Mouse (Mus musculus) lung, embryonic 14.5 days (tissue): ENCODE results near the gene Usp45. TPM values are rescaled to one million over a fixed set of nuclear protein-coding genes. Genes with fewer than 3 reads are reported as not detected.

Experiments
- ATAC-seq: fragments of 200-750 bp; cut with Nextera tagmentation; 2 replicates; pipeline ENCODE4 v1.8.0; 2017; ENCODE audit warnings: mild to moderate bottlenecking, moderate TSS enrichment, moderate library complexity; ENCODE audit not compliant: insufficient read depth
- DNase-seq: peaks from one replicate; pipeline ENCODE4 v3.0.0-alpha.2; 2015
- H3K27ac ChIP-seq: fragments of 300-500 bp; sonication (generic); 2 replicates; pipeline ENCODE4 v1.5.1; 2014; ENCODE audit warnings: low read depth, mild to moderate bottlenecking, moderate library complexity
- H3K27me3 ChIP-seq: fragments of 300-500 bp; sonication (generic); 2 replicates; pipeline ENCODE4 v1.6.1; 2014; ENCODE audit warnings: low read length, control low read depth; ENCODE audit not compliant: insufficient read depth
- H3K36me3 ChIP-seq: fragments of 300-500 bp; sonication (generic); 2 replicates; pipeline ENCODE4 v1.6.1; 2014; ENCODE audit warnings: control low read depth; ENCODE audit not compliant: insufficient read depth
- H3K4me1 ChIP-seq: fragments of 300-500 bp; sonication (generic); 2 replicates; pipeline ENCODE4 v1.6.1; 2014; ENCODE audit warnings: antibody characterized with exemption, control low read depth; ENCODE audit not compliant: insufficient read depth
- H3K4me2 ChIP-seq: fragments of 300-500 bp; sonication (generic); 2 replicates; pipeline ENCODE4 v1.6.1; 2014; ENCODE audit warnings: mild to moderate bottlenecking
- H3K4me3 ChIP-seq: fragments of 300-500 bp; sonication (generic); 2 replicates; pipeline ENCODE4 v1.5.1; 2014; ENCODE audit warnings: low read depth, low read length
- H3K9ac ChIP-seq: fragments of 300-500 bp; sonication (generic); 2 replicates; pipeline ENCODE4 v1.6.1; 2014
- H3K9me3 ChIP-seq: fragments of 300-500 bp; sonication (generic); 2 replicates; pipeline ENCODE4 v1.6.1; 2016; ENCODE audit warnings: low read depth, low read length, control low read depth
- CTCF ChIP-seq: IDR thresholded peaks from 2 replicates; pipeline ENCODE4 v1.5.1; 2016; ENCODE audit warnings: antibody characterized with exemption, low read depth
- WGBS: fragments of 180-500 bp; shearing (Covaris S2); extraction: QIAGEN DNeasy Blood & Tissue Kit; methylation state at CpG from one replicate; pipeline ENCODE4 v1.1.7; 2014; 5-methylcytosine and 5-hydroxymethylcytosine counted together
- polyA plus RNA-seq: library from polyadenylated mRNA; unstranded; fragments of >200 nt; fragmentation: Nextera tagmentation; extraction: Ambion mirVana; gene quantifications from 2 replicates; pipeline ENCODE4 v1.2.1, GENCODE M21; 2014

Usp45 gene
- polyA plus RNA-seq, 1 experiment from 2014 or later, result 12.8 TPM

DNA sequence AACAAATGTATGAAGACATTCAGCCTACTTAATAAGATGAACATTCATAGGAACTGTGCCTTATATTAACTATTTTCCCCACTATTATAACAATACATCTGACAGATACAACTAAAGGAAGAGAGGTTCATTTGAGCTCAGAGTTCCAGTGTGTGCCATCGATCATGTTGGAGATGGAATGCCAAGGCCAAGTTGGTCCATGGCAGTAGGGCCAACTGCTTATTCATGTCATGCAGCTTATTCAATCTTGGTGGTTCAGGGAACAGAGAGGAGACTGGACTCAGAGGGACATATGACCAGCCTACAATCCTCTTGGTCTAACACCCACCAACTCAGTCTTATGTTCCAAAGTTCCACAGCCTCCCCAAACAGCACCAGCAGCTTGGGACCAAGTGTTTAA lies 34.1 kb downstream of the Usp45 start:
- 89% methylated on average over 1 of the region's 1 CpGs for WGBS
- H3K36me3 ChIP-seq, result peaks cover 52% of the 10 kb centered on the region
- ATAC-seq, result no peak

DNA sequence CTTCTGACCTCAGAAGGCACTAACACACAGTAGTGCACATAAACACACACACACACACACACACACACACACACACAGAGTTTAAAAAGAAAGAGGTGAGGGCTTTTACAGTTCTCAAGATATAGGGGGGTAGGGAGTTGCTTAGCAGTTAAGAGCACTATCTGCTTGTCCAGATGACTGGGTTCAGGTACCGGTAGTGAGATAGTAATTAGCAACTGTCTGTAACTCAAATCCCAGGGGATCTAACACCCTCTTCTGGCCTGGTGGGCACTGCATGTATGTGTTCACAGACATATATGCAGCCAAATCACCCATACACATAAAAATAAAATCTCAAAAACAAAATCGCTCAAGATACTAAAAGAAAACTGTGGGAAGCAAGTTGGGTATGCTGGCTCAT lies 34.7 kb downstream of the Usp45 start:
- Histone ChIP-seq H3K27ac (no peak overlapping the region), H3K4me2 (no peak overlapping the region), H3K4me1 (no peaks in the 10 kb centered on the region), H3K9me3 (no peaks in the 10 kb centered on the region), H3K9ac (no peak overlapping the region), H3K36me3 (peaks cover 56% of the 10 kb centered on the region), H3K27me3 (no peaks in the 10 kb centered on the region), H3K4me3 (no peak overlapping the region)
- no peak for TF ChIP-seq CTCF
- WGBS, result 87% methylated on average over 2 of the region's 2 CpGs
- ATAC-seq (no peak), DNase-seq (no peak)

More for the DNA sequence above, 34.1 kb downstream of the Usp45 start:
- no peak overlapping the region for H3K4me3 ChIP-seq
- no peak overlapping the region for H3K9ac ChIP-seq
- H3K4me2 ChIP-seq, result no peak overlapping the region
- H3K4me1 ChIP-seq, result no peaks in the 10 kb centered on the region
- H3K9me3 ChIP-seq, result no peaks in the 10 kb centered on the region
- DNase-seq, result no peak
- no peak overlapping the region for H3K27ac ChIP-seq
- no peaks in the 10 kb centered on the region for H3K27me3 ChIP-seq
- TF ChIP-seq CTCF, result no peak

DNA sequence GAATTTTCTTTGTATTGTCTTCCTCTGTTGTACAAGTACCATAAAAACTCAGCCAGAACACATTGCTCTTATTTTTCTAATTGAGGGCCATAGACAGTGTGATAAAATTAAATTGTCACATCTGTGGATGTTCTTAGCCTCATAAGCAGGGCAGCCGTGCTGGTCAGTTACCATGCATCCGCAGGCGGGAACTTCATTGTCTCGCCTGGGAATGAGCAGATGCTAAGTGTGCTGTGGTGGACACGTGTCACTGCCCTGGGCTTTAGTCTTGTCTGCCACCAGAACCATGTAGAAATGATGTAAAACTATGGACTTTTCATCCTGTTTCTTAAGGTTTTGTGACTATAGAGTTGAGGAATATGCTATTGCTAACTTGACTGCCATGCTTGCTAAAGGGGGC lies 40.2 kb downstream of the Usp45 start:
- peaks cover 47% of the 10 kb centered on the region for H3K36me3 ChIP-seq
- H3K4me2 ChIP-seq, result no peak overlapping the region
- H3K9me3 ChIP-seq, result no peaks in the 10 kb centered on the region
- WGBS, result 77% methylated on average over 5 of the region's 5 CpGs
- no peak for TF ChIP-seq CTCF
- DNase-seq (no peak), ATAC-seq (no peak)
- no peak overlapping the region for H3K27ac ChIP-seq
- H3K4me1 ChIP-seq, result no peaks in the 10 kb centered on the region
- H3K4me3 ChIP-seq, result no peak overlapping the region
- H3K9ac ChIP-seq, result no peak overlapping the region
- no peaks in the 10 kb centered on the region for H3K27me3 ChIP-seq

DNA sequence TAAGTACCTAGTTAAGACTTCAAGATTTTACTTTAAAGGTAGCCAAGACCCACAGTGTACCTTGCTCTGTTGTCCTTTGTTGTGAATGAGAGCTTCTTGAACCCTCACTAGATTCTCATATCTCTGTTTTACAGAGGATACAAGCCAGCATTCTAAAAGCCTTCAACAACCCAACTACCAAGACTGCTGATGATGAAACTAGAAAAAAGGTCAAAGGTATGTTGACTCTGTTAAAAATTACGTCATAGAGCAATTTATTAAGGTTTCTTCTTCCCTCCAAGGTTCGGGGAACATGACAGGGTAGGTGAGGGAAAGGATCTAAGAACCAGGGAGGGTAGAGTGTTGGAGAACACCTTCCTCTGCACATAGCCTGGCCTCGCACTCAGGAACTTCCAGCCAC lies 43.7 kb downstream of the Usp45 start:
- Histone ChIP-seq H3K36me3 (peaks cover 41% of the 10 kb centered on the region), H3K27ac (no peak overlapping the region), H3K27me3 (no peaks in the 10 kb centered on the region), H3K9ac (no peak overlapping the region), H3K4me3 (no peak overlapping the region), H3K4me2 (no peak overlapping the region), H3K9me3 (no peaks in the 10 kb centered on the region), H3K4me1 (no peaks in the 10 kb centered on the region)
- WGBS, result 74% methylated on average over 3 of the region's 3 CpGs
- ATAC-seq (no peak), DNase-seq (no peak)
- no peak for TF ChIP-seq CTCF

DNA sequence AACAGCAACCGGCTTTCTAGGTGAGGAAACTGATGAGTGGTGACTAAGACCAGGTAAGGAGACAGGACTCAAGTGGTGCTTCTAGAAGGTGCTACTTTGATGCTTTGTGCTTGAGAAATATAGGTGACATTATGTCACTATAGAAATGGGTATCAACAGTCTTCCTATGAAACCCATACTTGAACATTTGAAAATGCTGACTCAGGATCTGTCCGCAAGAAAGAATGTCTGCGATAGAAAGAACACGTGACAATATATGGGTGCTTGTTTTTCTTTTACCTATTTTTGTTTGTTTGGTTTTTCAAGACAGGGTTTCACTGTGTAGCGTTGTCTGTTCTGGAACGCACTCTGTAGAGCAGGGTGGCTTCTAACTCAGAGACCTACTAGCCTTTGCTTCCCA lies 45.7 kb downstream of the Usp45 start:
- Histone ChIP-seq H3K36me3 (peaks cover 47% of the 10 kb centered on the region), H3K4me3 (no peak overlapping the region), H3K9me3 (no peaks in the 10 kb centered on the region), H3K27me3 (no peaks in the 10 kb centered on the region), H3K4me2 (no peak overlapping the region), H3K9ac (no peak overlapping the region), H3K4me1 (no peaks in the 10 kb centered on the region), H3K27ac (no peak overlapping the region)
- no peak for TF ChIP-seq CTCF
- ATAC-seq (no peak), DNase-seq (no peak)
- 90% methylated on average over 6 of the region's 6 CpGs for WGBS

DNA sequence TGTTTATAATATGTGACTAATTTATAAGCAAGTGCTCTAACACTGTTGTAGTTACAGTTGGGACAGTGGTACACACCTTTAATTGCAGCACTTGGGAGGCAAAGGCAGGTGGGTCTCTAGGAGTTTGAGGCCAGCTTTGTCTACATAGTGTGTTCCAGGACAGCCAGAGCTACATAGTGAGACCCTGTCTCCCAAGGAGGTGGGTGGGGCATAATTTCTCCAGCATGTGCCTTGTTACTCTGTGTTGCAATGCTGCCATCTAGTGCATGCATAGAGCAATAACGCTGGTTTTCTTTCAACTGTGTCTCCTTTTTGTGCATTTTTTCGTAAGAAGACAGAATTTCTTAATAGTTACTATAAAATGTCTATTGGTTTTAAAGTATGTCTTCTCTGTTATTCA lies 47.1 kb downstream of the Usp45 start:
- no peak overlapping the region for H3K4me2 ChIP-seq
- peak; percentile 85 for TF ChIP-seq CTCF
- H3K27ac ChIP-seq, result no peak overlapping the region
- ATAC-seq (peak; percentile 90; the same call in 1 of the 2 replicates), DNase-seq (peak; percentile 88)
- H3K4me1 ChIP-seq, result no peaks in the 10 kb centered on the region
- H3K36me3 ChIP-seq, result peaks cover 51% of the 10 kb centered on the region
- 45% methylated on average over 2 of the region's 2 CpGs for WGBS
- no peak overlapping the region for H3K9ac ChIP-seq
- H3K9me3 ChIP-seq, result no peaks in the 10 kb centered on the region
- H3K27me3 ChIP-seq, result no peaks in the 10 kb centered on the region
- H3K4me3 ChIP-seq, result no peak overlapping the region

DNA sequence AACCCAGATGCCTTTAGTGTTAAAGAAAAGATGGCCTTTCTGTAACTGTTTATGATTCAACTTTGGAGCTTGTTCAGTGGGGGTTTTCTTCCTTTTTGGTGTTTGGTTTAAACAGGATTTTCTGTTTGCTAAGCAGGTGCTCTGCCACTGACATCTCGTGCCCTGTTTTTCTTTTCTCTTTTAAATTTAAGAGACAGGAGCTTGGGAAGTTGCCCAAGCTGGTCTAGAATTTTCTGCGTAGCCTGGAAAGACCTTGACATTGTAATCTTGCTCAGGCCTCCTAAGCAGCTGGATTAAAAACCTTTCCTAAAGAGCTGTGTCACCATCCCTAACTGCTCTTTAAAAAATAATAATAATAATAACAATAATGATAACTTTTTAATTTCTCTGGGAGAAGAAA lies 59.7 kb downstream of the Usp45 start:
- Histone ChIP-seq H3K4me2 (no peak overlapping the region), H3K27ac (no peak overlapping the region), H3K36me3 (peaks cover 27% of the 10 kb centered on the region), H3K27me3 (no peaks in the 10 kb centered on the region), H3K4me3 (no peak overlapping the region), H3K9me3 (no peaks in the 10 kb centered on the region), H3K9ac (no peak overlapping the region), H3K4me1 (no peaks in the 10 kb centered on the region)
- WGBS, result 76% methylated on average over 2 of the region's 2 CpGs
- DNase-seq (no peak), ATAC-seq (no peak)
- no peak for TF ChIP-seq CTCF

DNA sequence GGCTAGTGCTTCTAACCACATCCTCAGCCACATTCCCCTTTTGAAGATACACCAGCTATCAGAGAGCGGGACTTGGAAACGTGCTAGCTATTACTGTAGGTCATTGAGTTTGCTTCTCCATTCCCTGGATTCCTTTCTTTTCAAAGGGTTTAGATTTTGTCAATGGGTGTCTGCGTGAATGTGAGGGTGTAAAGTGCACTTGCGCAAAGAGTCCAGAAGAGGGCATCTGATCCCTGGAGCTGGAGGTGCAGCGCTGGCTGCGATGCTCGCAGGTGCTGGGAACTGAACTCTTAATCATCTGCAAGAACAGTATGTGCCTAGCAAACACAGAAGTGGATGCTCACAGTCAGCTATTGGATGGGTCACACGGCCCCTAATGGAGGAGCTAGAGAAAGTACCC lies 65.9 kb downstream of the Usp45 start:
- H3K4me1 ChIP-seq, result no peaks in the 10 kb centered on the region
- H3K9ac ChIP-seq, result no peak overlapping the region
- 96% methylated on average over 8 of the region's 8 CpGs for WGBS
- DNase-seq, result no peak
- TF ChIP-seq CTCF, result no peak
- no peaks in the 10 kb centered on the region for H3K27me3 ChIP-seq
- peaks cover 32% of the 10 kb centered on the region for H3K36me3 ChIP-seq
- H3K4me3 ChIP-seq, result no peak overlapping the region
- no peaks in the 10 kb centered on the region for H3K9me3 ChIP-seq
- H3K4me2 ChIP-seq, result no peak overlapping the region
- no peak for ATAC-seq
- no peak overlapping the region for H3K27ac ChIP-seq
